Mouse (Mus musculus) myocyte (in vitro differentiated cells): ENCODE data around the gene Clnk.

ENCODE experiments used
- CEBPB ChIP-seq: IDR thresholded peaks from 2 replicates; pipeline ENCODE4 v1.6.1; 2011; ENCODE audit warnings: mild to moderate bottlenecking, moderate library complexity; ENCODE audit not compliant: poor library complexity, insufficient read depth, severe bottlenecking
- E2F4 ChIP-seq: IDR thresholded peaks from one replicate; pipeline ENCODE4 v1.6.1; 2011; ENCODE audit warnings: mild to moderate bottlenecking, control low read depth, moderate library complexity; ENCODE audit not compliant: insufficient read depth
- MAX ChIP-seq: IDR thresholded peaks from one replicate; pipeline ENCODE4 v1.6.1; 2011; ENCODE audit warnings: low read depth, mild to moderate bottlenecking, control low read depth
- MYOG ChIP-seq, 3 experiments: IDR thresholded peaks; one replicate each; pipeline ENCODE4 v1.6.1; 2011; ENCODE audit warnings: control low read depth in 2 of 3, low read depth in 2 of 3, mild to moderate bottlenecking in 2 of 3; ENCODE audit not compliant: insufficient read length in 2 of 3, control insufficient read depth in 1 of 3, insufficient read depth in 1 of 3
- POLR2A ChIP-seq: IDR thresholded peaks from one replicate; pipeline ENCODE4 v1.6.1; 2011; ENCODE audit warnings: low read depth, mild to moderate bottlenecking, control low read depth, moderate library complexity; ENCODE audit not compliant: insufficient read length
- POLR2AphosphoS2 ChIP-seq: IDR thresholded peaks from one replicate; pipeline ENCODE4 v1.6.1; 2011; ENCODE audit warnings: low read depth, control low read depth; ENCODE audit not compliant: insufficient read length
- REST ChIP-seq: IDR thresholded peaks from one replicate; pipeline ENCODE4 v1.6.1; 2011; ENCODE audit warnings: mild to moderate bottlenecking, control low read depth, moderate library complexity; ENCODE audit not compliant: insufficient read depth, insufficient read length
- TCF12 ChIP-seq: IDR thresholded peaks from one replicate; pipeline ENCODE4 v1.6.1; 2011; ENCODE audit warnings: mild to moderate bottlenecking, control low read depth; ENCODE audit not compliant: poor library complexity, insufficient read depth, severe bottlenecking
- USF1 ChIP-seq: IDR thresholded peaks from one replicate; pipeline ENCODE4 v1.6.1; 2011; ENCODE audit warnings: low read depth, mild to moderate bottlenecking, control low read depth, moderate library complexity

GRCm38 (mm10) chr5:38780631-38781030, 96.0 kb downstream of the Clnk start:
- no peak for TF ChIP-seq TCF12
- no peak for TF ChIP-seq MAX
- no peak for TF ChIP-seq MYOG (IDR thresholded peaks at IDR 0.05; ENCODE audit: control insufficient read depth in 1 of 3, insufficient read depth in 1 of 3, insufficient read length in 2 of 3, low read depth in 2 of 3)
- TF ChIP-seq CEBPB: no peak
- TF ChIP-seq POLR2A: no peak
- TF ChIP-seq E2F4: no peak
- no peak for TF ChIP-seq POLR2AphosphoS2
- no peak for TF ChIP-seq REST
- TF ChIP-seq USF1: no peak
